Mouse (Mus musculus): Measurements from ENCODE around the gene Olfml2b.

Gene Olfml2b

DNA sequence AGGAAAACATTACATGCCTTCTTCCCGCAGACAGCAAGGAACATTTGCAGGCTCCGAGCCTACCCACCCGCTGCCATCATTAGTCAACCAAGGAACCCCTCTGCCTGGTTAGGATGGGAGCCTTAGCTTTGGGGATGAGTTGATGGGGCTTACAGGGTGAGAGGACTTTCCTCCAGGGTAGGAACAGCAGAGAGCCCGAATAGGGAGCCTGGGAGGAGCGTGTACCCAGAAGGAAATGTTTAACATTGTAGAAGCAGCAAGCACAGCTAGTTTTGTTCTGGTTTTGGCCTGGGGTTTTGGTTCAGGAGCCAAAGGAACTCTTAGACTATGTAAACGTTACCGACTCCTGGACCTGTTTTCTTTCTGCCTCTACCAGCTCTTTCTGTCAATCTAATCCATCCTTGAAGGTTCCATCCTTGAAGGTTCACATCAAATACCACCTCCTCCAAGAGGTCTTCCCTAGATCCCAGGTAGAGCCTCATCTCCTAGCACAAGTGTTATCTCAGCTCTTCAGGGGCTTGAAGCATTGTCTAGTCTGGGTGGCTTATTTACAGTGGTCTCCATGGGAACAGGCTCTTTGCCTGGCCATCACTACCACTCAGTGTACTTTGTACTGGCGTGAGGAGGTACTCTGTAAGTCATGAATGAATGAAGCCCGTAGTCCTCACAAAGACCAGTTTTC lies 2.4 kb downstream of the Olfml2b start:
- DNase-seq (ENCODE audit: low spot score): no peak

- DNase-seq (ENCODE audit: low spot score): no peak
Observed at GRCm38 (mm10) chr1:170647381-170647780, 3.0 kb downstream of the Olfml2b start.

- no peak for DNase-seq (ENCODE audit: low spot score)
Observed at GRCm38 (mm10) chr1:170647971-170648514, 3.7 kb downstream of the Olfml2b start.

DNA sequence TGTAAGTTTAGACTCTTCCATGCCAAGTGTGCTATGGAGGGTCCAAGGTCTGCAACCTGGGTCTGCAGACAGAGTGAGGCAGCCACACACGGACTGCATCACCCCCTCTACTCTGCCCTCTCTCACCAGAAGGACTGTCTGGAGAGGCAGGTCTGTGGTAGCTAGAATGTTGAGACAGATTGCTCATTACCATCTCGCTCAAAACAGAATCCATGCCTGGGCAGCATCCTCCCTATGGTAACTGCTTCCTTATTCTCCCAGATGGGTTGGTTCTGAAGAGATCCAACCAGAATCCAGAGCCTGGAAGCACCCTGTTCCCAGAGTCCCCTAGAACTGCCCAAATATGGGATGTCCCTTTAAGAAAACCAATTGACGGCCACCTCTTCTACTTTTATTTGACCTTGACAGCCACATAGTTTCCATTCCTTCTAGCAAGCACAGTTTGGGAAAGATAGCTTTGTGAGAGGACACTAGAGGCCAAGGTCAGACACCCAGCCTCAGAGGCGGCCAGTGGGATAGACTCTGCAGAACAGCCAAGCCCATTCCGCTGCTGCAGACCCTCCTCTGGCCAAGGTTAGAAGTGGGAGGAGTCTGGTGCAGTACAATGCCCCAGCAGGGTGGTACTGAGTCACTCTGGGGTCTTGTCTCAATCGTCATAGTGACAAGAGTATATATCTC lies 6.9 kb downstream of the Olfml2b start:
- DNase-seq (ENCODE audit: low spot score): no peak

- DNase-seq (ENCODE audit: low spot score): no peak
Observed at GRCm38 (mm10) chr1:170651989-170652740, 7.8 kb downstream of the Olfml2b start.

DNA sequence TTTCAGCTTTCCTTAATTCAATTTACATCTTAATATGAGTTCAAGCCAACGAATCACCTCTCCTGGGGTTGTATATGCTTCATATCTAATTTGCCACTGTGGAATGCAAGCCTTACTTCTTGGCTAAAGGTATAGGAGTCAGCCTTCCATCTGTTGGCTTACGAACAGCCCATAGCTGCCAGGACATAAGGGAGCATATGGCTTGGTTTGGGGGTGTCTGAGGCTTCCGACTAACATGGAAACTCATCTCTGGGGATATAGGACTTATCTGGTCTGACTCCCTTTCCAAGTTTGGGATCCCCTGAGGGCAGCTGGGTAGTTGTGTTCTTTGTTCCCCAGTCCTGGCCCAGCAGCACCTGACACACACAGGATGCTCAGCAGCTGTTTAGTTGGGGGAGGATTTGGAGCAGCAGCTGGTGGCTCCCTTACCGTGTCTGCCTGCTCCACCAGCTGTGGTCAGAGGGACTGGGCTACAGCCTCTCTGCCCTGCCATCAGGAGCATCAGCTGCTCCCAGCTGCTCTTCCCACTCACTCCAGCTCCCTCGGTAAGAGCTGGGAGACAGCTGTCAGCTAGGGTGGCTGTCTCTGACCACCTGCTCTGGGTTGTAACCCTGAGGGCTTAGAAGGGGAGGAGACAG lies 11.1 kb downstream of the Olfml2b start:
- DNase-seq (ENCODE audit: low spot score): no peak

GRCm38 (mm10) chr1:170656518-170657227 lies 12.3 kb downstream of the Olfml2b start:
- no peak for DNase-seq (ENCODE audit: low spot score)

- DNase-seq (ENCODE audit: low spot score): no peak
Observed at GRCm38 (mm10) chr1:170657228-170657521, 12.8 kb downstream of the Olfml2b start.

- no peak for DNase-seq (ENCODE audit: low spot score)
Observed at GRCm38 (mm10) chr1:170657643-170658314, 13.4 kb downstream of the Olfml2b start.

- no peak for DNase-seq (ENCODE audit: low spot score)
Observed at GRCm38 (mm10) chr1:170659260-170659659, 14.9 kb downstream of the Olfml2b start.

GRCm38 (mm10) chr1:170664620-170665185 lies 20.4 kb downstream of the Olfml2b start:
- DNase-seq (ENCODE audit: low spot score): no peak

- no peak for DNase-seq (ENCODE audit: low spot score)
Observed at GRCm38 (mm10) chr1:170665200-170665599, 20.9 kb downstream of the Olfml2b start.

- DNase-seq (ENCODE audit: low spot score): no peak
Observed at GRCm38 (mm10) chr1:170674184-170674775, 29.9 kb downstream of the Olfml2b start.

DNA sequence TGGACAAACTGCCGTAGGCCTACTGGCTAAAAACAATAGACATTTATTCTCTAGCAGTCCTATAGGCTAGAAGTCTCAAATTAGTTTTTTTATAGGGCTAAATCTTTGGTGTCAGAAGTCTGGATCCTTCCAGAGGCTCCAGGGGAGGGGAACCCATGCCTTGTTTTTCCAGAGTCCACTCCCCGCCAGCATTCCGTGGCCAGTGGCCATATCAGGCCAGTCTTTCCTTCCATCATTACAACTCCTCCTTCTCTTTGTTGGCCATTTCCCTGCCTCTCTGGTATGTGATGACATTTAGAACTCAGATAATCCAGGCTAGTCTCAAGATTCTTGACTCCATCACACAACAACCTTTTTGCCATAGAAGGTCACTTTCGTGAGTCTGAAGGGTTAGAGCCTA lies 33.3 kb downstream of the Olfml2b start:
- no peak for DNase-seq (ENCODE audit: low spot score)

- DNase-seq (ENCODE audit: low spot score): no peak
Observed at GRCm38 (mm10) chr1:170678861-170679260, 34.5 kb downstream of the Olfml2b start.

- DNase-seq (ENCODE audit: low spot score): no peak
Observed at GRCm38 (mm10) chr1:170679624-170680023, 35.3 kb downstream of the Olfml2b start.

DNA sequence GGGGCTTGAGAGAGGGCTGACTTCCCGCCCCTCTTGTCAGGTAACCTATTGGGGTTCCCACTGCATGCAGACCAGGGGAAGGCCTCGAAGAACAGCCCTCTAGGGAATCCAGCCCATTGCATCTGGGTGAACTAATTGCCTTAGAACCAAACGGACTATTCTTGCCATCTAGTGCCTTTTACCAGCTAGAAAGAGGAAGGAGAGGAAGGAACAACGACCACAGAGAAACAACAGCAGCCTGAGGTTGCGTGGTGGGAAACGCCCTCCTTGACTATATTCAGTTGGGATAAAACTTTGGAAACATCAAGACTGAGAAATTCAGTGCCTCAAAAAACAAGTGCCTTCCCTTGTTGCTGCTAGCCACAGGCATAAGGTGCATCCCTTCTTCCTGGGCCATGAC lies 39.5 kb downstream of the Olfml2b start:
- DNase-seq (ENCODE audit: low spot score): no peak

GRCm38 (mm10) chr1:170689773-170690172 lies 45.4 kb downstream of the Olfml2b start:
- DNase-seq (ENCODE audit: low spot score): no peak

GRCm38 (mm10) chr1:170691301-170691700 lies 47.0 kb downstream of the Olfml2b start:
- DNase-seq (ENCODE audit: low spot score): no peak

DNA sequence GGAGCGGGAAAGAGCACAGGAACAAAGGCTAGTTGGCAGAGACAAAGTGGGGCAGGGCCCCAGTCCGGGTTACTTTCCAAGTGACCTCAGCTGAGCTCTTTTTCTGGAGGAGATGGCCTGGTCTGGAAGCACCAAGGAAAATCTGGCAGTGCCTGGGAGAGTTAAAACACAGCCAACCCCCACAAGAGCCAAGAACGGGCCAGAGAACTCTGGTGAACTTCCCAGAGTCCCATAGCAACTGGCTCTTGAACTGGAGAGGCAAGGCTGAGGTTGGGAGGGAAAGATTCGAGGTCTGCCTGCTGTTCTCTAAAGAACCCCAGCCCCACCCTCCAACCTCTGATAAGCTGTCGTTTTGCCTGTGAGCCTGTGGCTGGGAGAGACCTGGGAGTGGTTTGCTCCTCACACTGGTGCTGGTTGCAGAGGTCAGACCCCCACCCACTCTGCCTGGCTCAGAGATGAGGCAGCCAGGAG lies 50.5 kb downstream of the Olfml2b start:
- DNase-seq (ENCODE audit: low spot score): no peak

All from T-cell, adult 2 months (primary cell).